Mouse (Mus musculus) bone marrow, adult 2 months (tissue): ENCODE measurements at regions not wholly inside any gene's neighbourhood (a gene's known extent, or its start where the extent isn't known, plus 50 kb on each side); places are given as distances from the start of the nearest gene placed in this dataset.

ENCODE experiments used
- CTCF ChIP-seq: fragments of 200-500 bp; IDR thresholded peaks from 2 replicates; pipeline ENCODE4 v1.5.1; 2011; ENCODE audit warnings: low read length, control low read depth; ENCODE audit not compliant: control insufficient read depth, insufficient read depth
- POLR2A ChIP-seq: fragments of 200-500 bp; IDR thresholded peaks from 2 replicates; pipeline ENCODE4 v1.6.1; 2011; ENCODE audit warnings: low read depth, mild to moderate bottlenecking, control low read depth, low read length, borderline replicate concordance; ENCODE audit not compliant: control insufficient read depth

DNA sequence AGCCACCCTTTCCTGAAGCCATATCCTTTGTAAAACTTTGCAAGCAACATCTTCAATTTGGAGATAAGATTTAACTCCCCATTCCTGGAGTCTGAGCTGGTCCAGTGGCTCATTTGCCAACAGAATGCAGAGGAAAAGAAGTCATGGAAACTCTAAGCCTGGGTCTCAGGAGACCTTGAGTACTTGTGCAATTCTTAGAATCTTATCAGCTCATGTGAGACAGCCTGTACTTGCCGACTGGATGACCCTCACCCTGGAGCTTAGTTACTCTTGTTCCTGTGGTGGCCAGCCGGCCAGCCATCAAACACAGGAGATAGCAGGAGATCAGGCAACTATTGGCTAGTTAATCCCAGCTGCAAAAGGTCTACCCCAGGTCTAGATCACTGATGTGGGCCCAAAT is 196.3 kb downstream of the Slc30a10 start:
- TF ChIP-seq CTCF (no peak), POLR2A (no peak)
